Mouse (Mus musculus) limb, embryonic 12.5 days (tissue): ENCODE data around the gene Dnaaf5. TPM values are rescaled to one million over a fixed set of nuclear protein-coding genes. Genes with fewer than 3 reads are reported as not detected.

Experiments used
- ATAC-seq: fragments of 200-750 bp; cut with Nextera tagmentation; 2 replicates; pipeline ENCODE4 v1.8.0; 2017; ENCODE audit warnings: low read depth, moderate TSS enrichment; ENCODE audit not compliant: insufficient number of reproducible peaks, insufficient read depth, low FRiP score, low TSS enrichment
- H3K27ac ChIP-seq: fragments of 300-500 bp; sonication (generic); 2 replicates; pipeline ENCODE4 v1.5.1; 2016; ENCODE audit warnings: mild to moderate bottlenecking, moderate library complexity
- H3K27me3 ChIP-seq: fragments of 300-500 bp; sonication (generic); 2 replicates; pipeline ENCODE4 v1.6.1; 2016; ENCODE audit warnings: mild to moderate bottlenecking, moderate library complexity
- H3K36me3 ChIP-seq: fragments of 300-500 bp; sonication (generic); 2 replicates; pipeline ENCODE4 v1.6.1; 2016; ENCODE audit warnings: mild to moderate bottlenecking, moderate library complexity
- H3K4me1 ChIP-seq: fragments of 300-500 bp; sonication (generic); replicated peaks from 2 replicates; pipeline ENCODE4 v1.6.1; 2016
- H3K4me2 ChIP-seq: fragments of 300-500 bp; sonication (generic); 2 replicates; pipeline ENCODE4 v1.6.1; 2016; ENCODE audit warnings: mild to moderate bottlenecking, moderate library complexity
- H3K4me3 ChIP-seq: fragments of 300-500 bp; sonication (generic); replicated peaks from 2 replicates; pipeline ENCODE4 v1.5.1; 2016; ENCODE audit warnings: mild to moderate bottlenecking
- H3K9ac ChIP-seq: fragments of 300-500 bp; sonication (generic); replicated peaks from 2 replicates; pipeline ENCODE4 v1.6.1; 2016; ENCODE audit warnings: mild to moderate bottlenecking, moderate library complexity
- H3K9me3 ChIP-seq: fragments of 300-500 bp; sonication (generic); 2 replicates; pipeline ENCODE4 v1.6.1; 2016; ENCODE audit warnings: mild to moderate bottlenecking, moderate library complexity
- WGBS: fragments of 180-500 bp; shearing (Covaris S2); methylation state at CpG from one replicate; pipeline ENCODE4 v1.1.7; 2016; 5-methylcytosine and 5-hydroxymethylcytosine counted together
- polyA plus RNA-seq: library from polyadenylated mRNA; unstranded; fragments of >200 nt; fragmentation: Nextera tagmentation; extraction: Ambion mirVana; gene quantifications from 2 replicates; pipeline ENCODE4 v1.2.1, GENCODE M21; 2016

The Dnaaf5 gene
- polyA plus RNA-seq, 1 experiment from 2014 or later = 4.7 TPM

- Histone ChIP-seq H3K9ac (no peak overlapping the region), H3K36me3 (no peaks in the 10 kb centered on the region), H3K4me2 (no peak overlapping the region), H3K4me3 (no peak overlapping the region), H3K9me3 (no peaks in the 10 kb centered on the region), H3K27ac (no peak overlapping the region), H3K4me1 (no peaks in the 10 kb centered on the region), H3K27me3 (no peaks in the 10 kb centered on the region; the same call in 1 of the 2 replicates)
- WGBS = 77% methylated on average over 5 of the region's 5 CpGs
- ATAC-seq = no peak
Measured at GRCm38 (mm10) chr5:139141326-139141725, 8.7 kb upstream of the Dnaaf5 start.

DNA sequence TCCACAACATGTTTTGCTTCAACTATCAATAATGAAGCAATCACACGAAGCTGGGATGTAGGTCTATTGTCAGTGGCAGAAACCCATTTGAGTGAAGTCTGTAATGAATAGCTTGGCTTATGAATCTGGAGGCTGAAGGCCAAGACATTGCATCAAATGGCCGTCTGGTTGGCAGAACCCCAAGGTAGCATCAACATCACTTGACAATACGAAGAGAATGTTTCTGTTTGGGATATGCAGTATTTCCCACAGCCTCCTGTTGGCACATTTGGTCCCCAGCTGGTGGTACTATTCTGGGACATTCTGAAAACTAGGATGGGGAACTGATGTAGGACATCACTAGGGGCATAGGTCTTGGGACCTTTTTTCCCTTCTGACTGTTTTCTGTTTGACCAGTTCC is 6.1 kb upstream of the Dnaaf5 start:
- no peaks in the 10 kb centered on the region for H3K27me3 ChIP-seq
- no peaks in the 10 kb centered on the region for H3K36me3 ChIP-seq
- H3K9me3 ChIP-seq = no peaks in the 10 kb centered on the region
- no peak overlapping the region for H3K4me2 ChIP-seq
- no peak overlapping the region for H3K9ac ChIP-seq
- H3K4me3 ChIP-seq = no peak overlapping the region
- WGBS = 83% methylated on average over 3 of the region's 3 CpGs
- H3K27ac ChIP-seq = no peak overlapping the region
- no peaks in the 10 kb centered on the region for H3K4me1 ChIP-seq
- ATAC-seq = no peak

DNA sequence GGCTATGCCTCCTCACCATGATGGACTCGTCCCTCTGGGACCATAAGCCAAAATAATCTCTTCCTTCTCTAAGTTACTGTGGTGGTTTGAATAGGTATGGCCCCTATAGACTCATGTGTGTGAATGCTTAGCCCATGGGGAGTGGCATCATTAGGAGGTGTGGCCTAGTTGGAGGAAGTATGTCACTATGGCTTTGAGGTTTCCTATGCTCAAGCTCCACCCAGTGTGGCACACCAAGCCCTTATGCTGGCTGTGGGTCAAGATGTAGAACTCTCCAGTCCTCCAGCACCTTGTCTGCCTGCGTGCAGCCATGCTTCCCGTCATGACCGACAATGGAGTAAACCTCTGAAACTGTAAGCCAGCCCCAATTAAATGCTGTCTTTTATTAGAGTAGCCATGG is 4.3 kb upstream of the Dnaaf5 start:
- no peak for ATAC-seq
- no peaks in the 10 kb centered on the region for H3K27me3 ChIP-seq
- H3K4me2 ChIP-seq = no peak overlapping the region
- WGBS = 92% methylated on average over 4 of the region's 4 CpGs
- no peaks in the 10 kb centered on the region for H3K9me3 ChIP-seq
- no peak overlapping the region for H3K9ac ChIP-seq
- H3K27ac ChIP-seq = no peak overlapping the region
- no peaks in the 10 kb centered on the region for H3K36me3 ChIP-seq
- H3K4me3 ChIP-seq = no peak overlapping the region
- peaks cover 5% of the 10 kb centered on the region for H3K4me1 ChIP-seq

DNA sequence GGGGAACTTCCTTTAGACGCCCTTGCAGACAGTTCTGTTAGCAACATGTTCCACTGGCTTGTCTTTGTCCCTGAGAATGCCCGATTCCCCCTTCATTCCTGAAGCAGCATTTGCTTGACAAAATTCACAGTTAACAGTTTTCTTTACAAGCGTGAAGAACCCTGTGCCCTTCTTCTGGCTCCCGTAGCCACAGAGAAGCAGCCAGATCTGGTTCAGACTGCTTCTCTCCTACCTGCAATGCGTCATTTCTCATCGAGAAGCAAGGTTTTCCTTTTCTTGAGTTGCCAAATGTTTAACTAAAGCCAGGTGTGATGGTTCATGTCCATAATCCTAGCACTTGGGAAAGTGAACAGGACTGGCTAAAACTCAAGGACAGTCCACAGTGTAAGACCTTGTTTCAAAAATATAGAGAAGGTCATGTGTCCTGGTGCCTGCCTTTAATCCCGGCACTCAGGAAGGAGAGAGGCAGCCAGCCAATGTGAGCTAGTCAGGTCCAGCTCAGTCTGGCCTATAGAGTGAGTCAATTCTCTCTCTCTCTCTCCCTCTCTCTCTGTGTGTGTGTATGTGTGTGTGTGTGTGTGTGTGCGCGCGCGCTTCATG is 3.4 kb upstream of the Dnaaf5 start:
- no peak for ATAC-seq
- Histone ChIP-seq H3K27ac (no peak overlapping the region), H3K9ac (no peak overlapping the region), H3K4me3 (no peak overlapping the region), H3K4me1 (peaks cover 13% of the 10 kb centered on the region), H3K4me2 (no peak overlapping the region), H3K9me3 (no peaks in the 10 kb centered on the region), H3K36me3 (no peaks in the 10 kb centered on the region), H3K27me3 (no peaks in the 10 kb centered on the region)
- 89% methylated on average over 11 of the region's 11 CpGs for WGBS

DNA sequence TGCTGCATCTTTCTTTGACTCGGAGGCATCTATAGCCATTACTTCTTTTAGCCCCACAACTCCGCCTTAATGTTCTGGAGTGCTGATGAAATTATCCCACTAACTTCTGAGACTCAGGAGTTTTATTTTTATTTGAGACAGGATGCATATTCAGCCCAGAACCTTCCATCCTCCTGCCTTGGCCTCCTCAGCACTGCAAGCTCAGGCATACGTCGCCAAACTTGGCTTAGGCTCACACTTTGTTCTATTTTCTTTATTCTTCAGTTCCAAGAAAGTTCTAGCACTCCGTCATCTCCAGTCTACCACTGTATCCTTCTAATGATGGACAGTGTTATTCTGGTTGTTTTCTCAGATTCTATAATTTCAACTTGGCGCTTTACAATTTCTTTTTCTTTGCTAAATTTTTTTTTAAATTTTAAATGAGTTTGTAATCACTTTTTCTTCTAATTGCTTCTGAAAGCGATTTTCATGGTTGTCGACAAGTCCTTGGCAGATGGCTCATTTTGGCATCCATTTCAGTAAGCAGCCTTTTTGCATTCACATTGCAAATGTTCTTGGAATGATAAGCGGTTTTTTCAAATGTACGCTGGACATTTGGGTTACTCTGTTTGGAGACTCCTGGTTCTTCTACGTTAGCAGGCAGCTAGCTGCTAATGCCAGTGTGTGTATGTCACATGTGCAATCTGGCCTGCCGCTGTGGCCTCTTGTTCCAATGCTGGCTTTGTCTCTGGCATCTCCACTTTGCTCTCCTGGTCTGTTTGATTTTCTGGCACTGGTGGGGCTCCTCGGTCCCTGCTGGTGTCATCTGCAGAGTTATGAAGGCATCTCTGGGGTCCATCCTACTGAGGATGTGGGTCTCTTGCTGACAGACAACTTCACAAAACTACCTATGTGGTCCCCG is 2.6 kb upstream of the Dnaaf5 start:
- H3K4me2 ChIP-seq = no peak overlapping the region
- peaks cover 16% of the 10 kb centered on the region for H3K4me1 ChIP-seq
- no peak overlapping the region for H3K27ac ChIP-seq
- peaks cover 7% of the 10 kb centered on the region for H3K36me3 ChIP-seq
- H3K9ac ChIP-seq = no peak overlapping the region
- H3K27me3 ChIP-seq = no peaks in the 10 kb centered on the region
- no peaks in the 10 kb centered on the region for H3K9me3 ChIP-seq
- no peak for ATAC-seq
- H3K4me3 ChIP-seq = no peak overlapping the region
- WGBS = 94% methylated on average over 14 of the region's 14 CpGs

- Histone ChIP-seq H3K4me3 (peak overlapping the region; percentile 93), H3K4me1 (peaks cover 16% of the 10 kb centered on the region), H3K9ac (no peak overlapping the region), H3K27me3 (no peaks in the 10 kb centered on the region), H3K36me3 (peaks cover 24% of the 10 kb centered on the region), H3K9me3 (no peaks in the 10 kb centered on the region), H3K4me2 (peak overlapping the region; percentile 91), H3K27ac (peak overlapping the region; percentile 32; the same call in 1 of the 2 replicates)
- WGBS = 29% methylated on average over 11 of the region's 11 CpGs
- peak; percentile 63 for ATAC-seq
Measured at GRCm38 (mm10) chr5:139149006-139149672, 884 bp upstream of the Dnaaf5 start.

- Histone ChIP-seq H3K9ac (peak overlapping the region; percentile 81), H3K4me3 (peak overlapping the region; percentile 93), H3K27ac (peak overlapping the region; percentile 73), H3K9me3 (no peaks in the 10 kb centered on the region), H3K4me1 (peaks cover 16% of the 10 kb centered on the region), H3K36me3 (peaks cover 39% of the 10 kb centered on the region), H3K4me2 (peak overlapping the region; percentile 91), H3K27me3 (no peaks in the 10 kb centered on the region)
- peak; percentile 2; the same call in 1 of the 2 replicates for ATAC-seq
- WGBS = under 1% methylated on average over 45 of the region's 45 CpGs
Measured at GRCm38 (mm10) chr5:139150603-139151031, 594 bp downstream of the Dnaaf5 start.

DNA sequence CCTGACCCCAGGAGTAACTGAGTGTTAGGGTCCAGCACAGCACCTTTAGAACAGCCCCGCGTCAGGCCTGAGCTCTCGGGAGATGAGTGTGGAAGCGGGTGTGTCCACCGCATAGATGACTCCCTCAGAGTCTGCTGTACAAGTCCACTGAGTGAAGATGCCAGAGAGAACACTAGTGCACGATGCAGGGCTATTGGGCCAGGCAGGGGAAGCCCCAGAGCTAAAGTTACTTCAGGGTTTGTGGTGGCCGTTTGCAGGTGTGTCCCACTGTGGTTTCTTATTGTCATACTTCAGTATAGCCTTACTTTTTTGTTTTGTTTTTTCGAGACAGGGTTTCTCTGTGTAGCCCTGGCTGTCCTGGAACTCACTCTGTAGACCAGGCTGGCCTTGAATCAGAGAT is 10.9 kb downstream of the Dnaaf5 start:
- no peak overlapping the region for H3K4me2 ChIP-seq
- no peak overlapping the region for H3K9ac ChIP-seq
- H3K9me3 ChIP-seq = no peaks in the 10 kb centered on the region
- peaks cover 76% of the 10 kb centered on the region for H3K36me3 ChIP-seq
- H3K4me1 ChIP-seq = no peaks in the 10 kb centered on the region
- no peak overlapping the region for H3K27ac ChIP-seq
- no peaks in the 10 kb centered on the region for H3K27me3 ChIP-seq
- WGBS = 91% methylated on average over 8 of the region's 8 CpGs
- no peak overlapping the region for H3K4me3 ChIP-seq
- ATAC-seq = no peak

DNA sequence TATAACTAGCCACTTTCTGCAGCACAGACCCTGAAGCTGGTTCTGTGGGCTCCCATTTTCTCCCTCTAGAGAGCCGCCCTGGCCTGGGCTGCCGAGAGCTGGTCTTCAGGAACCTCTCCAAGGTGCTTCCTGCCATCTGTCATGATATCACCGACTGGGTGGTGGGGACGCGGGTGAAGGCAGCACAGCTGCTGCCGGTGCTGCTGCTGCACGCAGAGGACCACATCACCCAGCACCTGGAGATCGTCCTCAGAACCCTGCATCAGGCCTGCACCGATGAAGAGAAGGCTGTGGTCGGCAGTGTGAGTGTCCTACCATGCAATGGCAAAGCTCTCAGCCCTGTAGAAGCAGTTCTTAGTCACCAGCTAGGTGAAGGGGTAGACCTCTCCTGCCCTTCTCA is 11.6 kb downstream of the Dnaaf5 start:
- no peak overlapping the region for H3K27ac ChIP-seq
- no peak overlapping the region for H3K4me3 ChIP-seq
- no peak overlapping the region for H3K9ac ChIP-seq
- no peaks in the 10 kb centered on the region for H3K4me1 ChIP-seq
- no peak overlapping the region for H3K4me2 ChIP-seq
- peaks cover 76% of the 10 kb centered on the region for H3K36me3 ChIP-seq
- 86% methylated on average over 10 of the region's 10 CpGs for WGBS
- no peaks in the 10 kb centered on the region for H3K27me3 ChIP-seq
- H3K9me3 ChIP-seq = no peaks in the 10 kb centered on the region
- ATAC-seq = no peak

DNA sequence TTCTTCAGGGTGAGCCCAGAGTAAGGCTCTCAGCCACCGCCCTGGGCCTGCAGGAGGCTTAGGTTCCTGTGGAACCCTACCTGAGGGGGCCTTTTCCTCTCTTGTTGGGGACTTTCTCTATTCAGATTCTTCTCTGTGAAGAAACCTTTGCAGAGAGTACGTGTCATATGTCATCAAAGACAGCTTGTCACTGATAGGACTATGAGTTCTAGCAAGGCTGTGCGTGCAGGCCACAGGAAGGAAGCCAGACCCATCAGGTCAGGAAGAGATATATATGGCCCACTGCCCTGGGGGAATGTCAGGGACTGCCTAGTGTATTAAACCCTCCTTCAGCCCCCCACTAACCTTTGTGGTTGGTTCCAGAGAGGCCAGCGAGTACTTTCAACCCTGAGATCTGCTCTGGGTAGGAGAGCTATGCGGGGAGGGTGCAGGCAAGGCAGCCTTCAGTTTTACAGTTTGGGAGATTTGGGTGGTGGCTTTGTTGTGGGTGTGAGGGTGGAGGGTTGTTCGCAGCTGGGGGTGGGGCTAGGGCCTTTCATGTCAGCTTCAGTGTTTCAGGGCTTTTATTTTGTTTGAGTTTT is 16.8 kb downstream of the Dnaaf5 start:
- H3K27me3 ChIP-seq = peaks cover 3% of the 10 kb centered on the region
- no peak overlapping the region for H3K4me3 ChIP-seq
- no peak overlapping the region for H3K9ac ChIP-seq
- no peaks in the 10 kb centered on the region for H3K4me1 ChIP-seq
- H3K9me3 ChIP-seq = no peaks in the 10 kb centered on the region
- WGBS = 88% methylated on average over 6 of the region's 6 CpGs
- no peak overlapping the region for H3K4me2 ChIP-seq
- H3K36me3 ChIP-seq = peaks cover 92% of the 10 kb centered on the region
- H3K27ac ChIP-seq = no peak overlapping the region
- no peak for ATAC-seq

- Histone ChIP-seq H3K4me3 (no peak overlapping the region), H3K4me2 (no peak overlapping the region), H3K9ac (no peak overlapping the region), H3K27ac (no peak overlapping the region), H3K27me3 (peaks cover 6% of the 10 kb centered on the region), H3K4me1 (no peaks in the 10 kb centered on the region), H3K9me3 (no peaks in the 10 kb centered on the region), H3K36me3 (peaks cover 92% of the 10 kb centered on the region)
- 87% methylated on average over 1 of the region's 1 CpGs for WGBS
- no peak for ATAC-seq
Measured at GRCm38 (mm10) chr5:139167548-139167947, 17.5 kb downstream of the Dnaaf5 start.
